Mouse (Mus musculus) lung, postnatal 0 days (tissue): ENCODE measurements at regions not wholly inside any gene's neighbourhood (a gene's known extent, or its start where the extent isn't known, plus 50 kb on each side); places are given as distances from the start of the nearest gene placed in this dataset.

ENCODE experiments used
- ATAC-seq: fragments of 200-750 bp; cut with Nextera tagmentation; 2 replicates; pipeline ENCODE4 v1.8.0; 2017; ENCODE audit warnings: moderate library complexity
- DNase-seq: peaks from one replicate; pipeline ENCODE4 v3.0.0-alpha.2; 2016; ENCODE audit warnings: low spot score
- H3K27ac ChIP-seq: fragments of 300-500 bp; sonication (generic); 2 replicates; pipeline ENCODE4 v1.5.1; 2014; ENCODE audit warnings: antibody characterized with exemption, mild to moderate bottlenecking, low read length, mixed read lengths
- H3K27me3 ChIP-seq: fragments of 300-500 bp; sonication (generic); replicated peaks from 2 replicates; pipeline ENCODE4 v1.6.1; 2014; ENCODE audit warnings: low read length, mixed read lengths; ENCODE audit not compliant: insufficient read depth
- H3K36me3 ChIP-seq: fragments of 300-500 bp; sonication (generic); 2 replicates; pipeline ENCODE4 v1.6.1; 2014; ENCODE audit warnings: low read length, mixed read lengths; ENCODE audit not compliant: insufficient read depth
- H3K4me1 ChIP-seq: fragments of 300-500 bp; sonication (generic); 2 replicates; pipeline ENCODE4 v1.6.1; 2014; ENCODE audit warnings: antibody characterized with exemption, low read depth, low read length, mixed read lengths; ENCODE audit not compliant: insufficient read depth
- H3K4me2 ChIP-seq: fragments of 300-500 bp; sonication (generic); replicated peaks from 2 replicates; pipeline ENCODE4 v1.6.1; 2014; ENCODE audit warnings: low read depth, mild to moderate bottlenecking, low read length, moderate library complexity, mixed read lengths
- H3K4me3 ChIP-seq: fragments of 300-500 bp; sonication (generic); 2 replicates; pipeline ENCODE4 v1.5.1; 2014; ENCODE audit warnings: low read depth, low read length
- H3K9ac ChIP-seq: fragments of 300-500 bp; sonication (generic); replicated peaks from 2 replicates; pipeline ENCODE4 v1.6.1; 2014; ENCODE audit warnings: low read depth, mild to moderate bottlenecking
- H3K9me3 ChIP-seq: fragments of 300-500 bp; sonication (generic); 2 replicates; pipeline ENCODE4 v1.6.1; 2016; ENCODE audit warnings: low read length, mixed read lengths
- CTCF ChIP-seq: IDR thresholded peaks from 2 replicates; pipeline ENCODE4 v1.5.1; 2016; ENCODE audit warnings: antibody characterized with exemption, mild to moderate bottlenecking
- EP300 ChIP-seq: IDR thresholded peaks from 2 replicates; pipeline ENCODE4 v1.6.1; 2016; ENCODE audit warnings: antibody characterized with exemption, mild to moderate bottlenecking, control low read depth
- WGBS: fragments of 180-500 bp; shearing (Covaris S2); extraction: QIAGEN DNeasy Blood & Tissue Kit; methylation state at CpG from one replicate; pipeline ENCODE4 v1.1.7; 2014; 5-methylcytosine and 5-hydroxymethylcytosine counted together

DNA sequence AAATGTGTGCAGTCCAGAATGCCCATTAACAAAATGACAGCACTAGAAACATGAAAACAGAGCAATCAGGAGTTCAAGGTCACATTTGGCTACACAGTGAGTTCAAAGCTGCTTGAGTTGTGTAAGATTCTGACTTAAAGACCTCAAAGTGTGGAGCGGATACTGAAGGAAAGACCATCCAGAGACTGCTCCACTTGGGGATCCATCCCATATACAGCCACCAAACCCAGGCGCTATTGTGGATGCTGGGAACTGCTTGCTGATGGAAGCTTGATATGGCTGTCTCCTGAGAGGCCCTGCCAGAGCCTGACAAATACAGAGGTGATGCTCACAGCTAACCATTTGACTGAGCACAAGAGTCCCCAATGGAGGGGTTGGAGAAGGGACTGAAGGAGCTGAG, 98.1 kb upstream of the C1qtnf7 start:
- no peaks in the 10 kb centered on the region for H3K4me1 ChIP-seq
- H3K9me3 ChIP-seq, result no peaks in the 10 kb centered on the region
- H3K4me3 ChIP-seq, result no peak overlapping the region
- no peak overlapping the region for H3K9ac ChIP-seq
- WGBS, result 75% methylated on average over 2 of the region's 2 CpGs
- no peak overlapping the region for H3K27ac ChIP-seq
- TF ChIP-seq EP300, result no peak
- no peak for TF ChIP-seq CTCF
- H3K4me2 ChIP-seq, result no peak overlapping the region
- H3K36me3 ChIP-seq, result no peaks in the 10 kb centered on the region
- H3K27me3 ChIP-seq, result no peaks in the 10 kb centered on the region
- ATAC-seq (no peak), DNase-seq (no peak)

- ATAC-seq (peak; percentile 78), DNase-seq (peak; percentile 89)
- no peaks in the 10 kb centered on the region for H3K4me1 ChIP-seq
- H3K27ac ChIP-seq, result no peak overlapping the region
- no peak overlapping the region for H3K9ac ChIP-seq
- TF ChIP-seq EP300 (no peak), CTCF (peak; percentile 89)
- 71% methylated on average over 9 of the region's 9 CpGs for WGBS
- no peak overlapping the region for H3K4me3 ChIP-seq
- no peak overlapping the region for H3K4me2 ChIP-seq
- H3K36me3 ChIP-seq, result no peaks in the 10 kb centered on the region
- no peaks in the 10 kb centered on the region for H3K27me3 ChIP-seq
- H3K9me3 ChIP-seq, result no peaks in the 10 kb centered on the region
These were observed 92.3 kb upstream of the C1qtnf7 start for GRCm38 (mm10) chr5:43422815-43423687.

GRCm38 (mm10) chr5:43424551-43425257, 90.6 kb upstream of the C1qtnf7 start:
- ATAC-seq, result peak; percentile 76
- Histone ChIP-seq H3K9ac (no peak overlapping the region), H3K36me3 (no peaks in the 10 kb centered on the region), H3K27me3 (no peaks in the 10 kb centered on the region), H3K4me2 (no peak overlapping the region), H3K4me1 (no peaks in the 10 kb centered on the region), H3K9me3 (no peaks in the 10 kb centered on the region), H3K27ac (no peak overlapping the region), H3K4me3 (no peak overlapping the region)
- peak; percentile 34 for DNase-seq
- 63% methylated on average over 9 of the region's 9 CpGs for WGBS
- TF ChIP-seq CTCF (no peak), EP300 (peak; percentile 41; the same call in 1 of the 2 replicates)

- DNase-seq, result peak; percentile 29
- Histone ChIP-seq H3K9ac (no peak overlapping the region), H3K4me3 (no peak overlapping the region), H3K9me3 (no peaks in the 10 kb centered on the region), H3K27me3 (no peaks in the 10 kb centered on the region), H3K36me3 (no peaks in the 10 kb centered on the region), H3K27ac (no peak overlapping the region), H3K4me2 (no peak overlapping the region), H3K4me1 (no peaks in the 10 kb centered on the region)
- no peak for ATAC-seq
- TF ChIP-seq EP300, result no peak
- TF ChIP-seq CTCF, result no peak
- WGBS, result 41% methylated on average over 2 of the region's 2 CpGs
These were observed 82.0 kb upstream of the C1qtnf7 start for GRCm38 (mm10) chr5:43433337-43433736.

- TF ChIP-seq EP300 (no peak), CTCF (no peak)
- H3K27me3 ChIP-seq, result no peaks in the 10 kb centered on the region
- 80% methylated on average over 2 of the region's 2 CpGs for WGBS
- no peak for ATAC-seq
- H3K4me3 ChIP-seq, result no peak overlapping the region
- no peak overlapping the region for H3K4me2 ChIP-seq
- DNase-seq, result no peak
- H3K4me1 ChIP-seq, result no peaks in the 10 kb centered on the region
- no peaks in the 10 kb centered on the region for H3K36me3 ChIP-seq
- H3K27ac ChIP-seq, result no peak overlapping the region
- no peaks in the 10 kb centered on the region for H3K9me3 ChIP-seq
- H3K9ac ChIP-seq, result no peak overlapping the region
These were observed 76.1 kb upstream of the C1qtnf7 start for GRCm38 (mm10) chr5:43439191-43439590.

DNA sequence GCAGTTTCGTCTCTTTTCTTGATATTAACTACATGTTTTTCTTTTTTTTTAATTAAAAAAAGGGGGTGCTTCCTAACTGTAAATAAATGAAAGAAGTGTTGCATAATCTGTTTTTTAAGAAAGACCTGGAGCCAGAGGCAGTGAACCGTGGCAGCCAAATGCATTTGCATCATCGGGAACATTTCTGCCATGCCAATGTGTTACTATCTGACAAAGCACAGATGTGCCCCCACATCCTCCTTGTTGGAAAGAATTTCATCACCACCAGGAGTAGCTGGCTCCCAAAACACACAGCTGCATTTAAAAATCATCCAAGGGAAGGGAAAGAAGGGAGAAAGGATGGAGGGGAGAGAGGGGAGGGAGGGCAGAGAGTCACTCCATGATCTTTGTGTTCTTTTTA, 74.0 kb upstream of the C1qtnf7 start:
- ATAC-seq, result peak; percentile 67
- Histone ChIP-seq H3K4me3 (no peak overlapping the region), H3K9ac (no peak overlapping the region), H3K9me3 (no peaks in the 10 kb centered on the region), H3K27me3 (no peaks in the 10 kb centered on the region), H3K4me2 (no peak overlapping the region), H3K27ac (no peak overlapping the region), H3K4me1 (no peaks in the 10 kb centered on the region), H3K36me3 (no peaks in the 10 kb centered on the region)
- TF ChIP-seq EP300, result peak; percentile 41; the same call in 1 of the 2 replicates
- 0 out of 2 replicates have a peak, but pooled peaks have one; percentile 13 for TF ChIP-seq CTCF
- WGBS, result 59% methylated on average over 3 of the region's 3 CpGs
- peak; percentile 78 for DNase-seq
